Mouse (Mus musculus) thymus, postnatal 4 days (tissue): ENCODE data around the gene N4bp2l2.

Experiments
- DNase-seq: peaks from one replicate; pipeline ENCODE4 v3.0.0; 2021

N4bp2l2 gene

GRCm38 (mm10) chr5:150641440-150641839 lies 24.5 kb downstream of the N4bp2l2 start:
- no peak for DNase-seq

- DNase-seq, result no peak
These were observed 36.3 kb downstream of the N4bp2l2 start for GRCm38 (mm10) chr5:150629692-150630091.

DNA sequence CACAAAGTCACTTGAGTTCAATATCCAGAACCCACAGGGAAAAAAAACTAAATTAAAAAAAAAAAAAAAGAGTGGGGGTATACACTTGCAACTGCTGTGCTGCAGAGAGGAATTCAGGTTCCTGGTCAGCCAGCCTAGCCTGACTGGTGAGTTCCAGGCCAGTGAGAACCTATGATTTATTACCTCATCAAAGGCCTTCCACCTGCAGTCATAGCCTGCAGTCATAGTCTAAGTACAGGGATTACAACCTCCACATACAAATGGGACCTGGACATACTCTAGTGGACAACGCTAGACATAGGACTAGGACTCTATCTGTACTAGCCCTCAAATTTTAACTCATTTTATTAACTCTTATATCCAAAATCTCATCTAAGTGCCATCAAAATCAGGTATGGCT lies 36.7 kb downstream of the N4bp2l2 start:
- no peak for DNase-seq

GRCm38 (mm10) chr5:150625528-150625927 lies 40.5 kb downstream of the N4bp2l2 start:
- no peak for DNase-seq

- DNase-seq, result no peak
These were observed 43.2 kb downstream of the N4bp2l2 start for GRCm38 (mm10) chr5:150622792-150623191.

DNA sequence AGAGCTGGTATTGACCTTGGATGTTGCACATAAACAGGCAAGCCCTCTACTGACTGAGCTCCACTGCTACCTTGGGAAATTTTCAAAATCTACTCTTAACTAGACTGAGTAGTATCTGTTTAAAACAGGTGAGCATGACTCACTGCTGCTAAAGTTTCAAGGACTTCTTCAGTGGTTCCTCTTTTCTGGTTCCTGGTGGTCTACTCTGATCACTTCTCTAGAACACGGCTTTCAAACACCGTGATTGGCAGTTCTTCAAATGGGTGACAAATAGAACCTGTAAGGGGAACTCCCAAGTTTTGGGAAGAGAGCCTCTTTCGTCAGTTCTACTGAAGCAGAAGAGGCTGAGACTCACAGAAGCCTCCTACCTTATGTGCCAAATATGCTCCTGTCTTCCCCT lies 44.4 kb downstream of the N4bp2l2 start:
- no peak for DNase-seq

- DNase-seq, result no peak
These were observed 45.3 kb downstream of the N4bp2l2 start for GRCm38 (mm10) chr5:150620588-150621135.

DNA sequence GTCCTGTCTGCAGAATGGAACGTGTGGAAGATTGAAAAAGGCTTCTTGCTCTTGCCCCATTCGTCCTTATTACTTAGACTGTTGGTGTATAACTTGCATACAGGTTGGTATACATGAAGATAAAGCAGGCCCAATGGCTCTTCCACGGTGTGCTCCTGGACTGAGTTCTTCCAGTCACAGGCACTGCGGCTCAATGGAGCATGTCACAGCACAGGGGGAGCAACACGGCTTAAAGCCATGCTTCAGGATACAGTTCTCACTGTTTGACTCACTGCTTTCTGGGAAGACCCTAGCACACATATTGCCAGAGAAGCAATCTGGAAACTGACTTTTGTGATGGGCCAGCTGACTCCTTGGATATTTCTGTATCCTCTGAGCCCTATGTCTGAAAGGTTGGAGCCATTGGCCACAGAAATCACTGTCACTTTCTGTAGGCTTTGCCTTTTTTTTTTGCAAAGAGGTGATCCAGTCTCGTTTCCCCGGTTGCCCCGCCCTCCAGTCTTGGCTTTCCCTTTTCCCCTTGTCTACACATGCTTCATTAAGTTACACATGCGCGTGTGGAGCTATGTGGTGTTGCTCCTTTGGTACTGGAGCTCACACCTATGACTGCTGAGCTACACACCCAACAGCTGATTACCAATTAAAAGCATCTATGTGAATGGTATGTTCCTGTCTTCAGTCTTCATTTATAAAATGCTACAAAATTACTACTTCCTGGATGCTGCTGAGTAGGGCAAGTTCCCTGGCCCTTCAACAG lies 47.2 kb downstream of the N4bp2l2 start:
- no peak for DNase-seq

DNA sequence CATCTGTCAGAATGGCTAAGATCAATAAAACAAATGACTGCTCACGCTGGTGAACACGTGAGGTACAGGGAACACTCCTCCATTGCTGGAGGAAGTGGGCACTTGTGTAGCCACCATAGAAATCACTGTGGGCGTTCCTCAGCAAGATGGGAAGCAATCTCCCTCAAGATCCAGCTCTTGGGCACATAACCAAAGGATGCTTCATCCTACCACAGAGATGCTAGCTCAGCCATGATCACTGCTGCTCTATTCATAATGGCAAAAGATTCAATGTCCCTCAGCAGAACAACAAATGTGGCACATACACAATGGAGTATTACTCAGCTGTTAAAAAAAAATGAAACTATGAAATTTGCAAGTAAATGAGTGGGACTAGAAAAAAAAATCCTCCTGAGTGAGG lies 49.3 kb downstream of the N4bp2l2 start:
- no peak for DNase-seq

GRCm38 (mm10) chr5:150616216-150616615 lies 49.8 kb downstream of the N4bp2l2 start:
- no peak for DNase-seq

GRCm38 (mm10) chr5:150614054-150614453 lies 51.9 kb downstream of the N4bp2l2 start:
- no peak for DNase-seq

DNA sequence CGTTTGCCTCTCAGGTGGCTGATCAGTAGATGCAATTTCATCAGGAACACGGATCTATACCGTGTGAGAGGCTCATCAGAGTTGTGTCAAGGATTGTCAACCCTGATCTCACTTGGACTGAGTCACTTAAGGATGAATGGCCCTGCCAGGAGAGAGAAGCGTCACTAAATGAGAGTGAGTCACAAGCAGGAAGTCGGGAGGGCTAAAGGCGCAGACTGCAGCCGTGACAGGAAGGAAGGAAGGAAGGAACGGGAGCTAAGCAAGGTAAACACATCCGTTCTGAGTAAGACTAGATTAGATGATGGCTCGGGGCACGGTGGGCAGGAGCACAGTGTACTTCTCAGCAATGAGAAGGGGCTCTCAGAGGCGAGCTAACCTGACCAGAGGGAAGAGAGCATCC lies 54.3 kb downstream of the N4bp2l2 start:
- peak; percentile 64 for DNase-seq

DNA sequence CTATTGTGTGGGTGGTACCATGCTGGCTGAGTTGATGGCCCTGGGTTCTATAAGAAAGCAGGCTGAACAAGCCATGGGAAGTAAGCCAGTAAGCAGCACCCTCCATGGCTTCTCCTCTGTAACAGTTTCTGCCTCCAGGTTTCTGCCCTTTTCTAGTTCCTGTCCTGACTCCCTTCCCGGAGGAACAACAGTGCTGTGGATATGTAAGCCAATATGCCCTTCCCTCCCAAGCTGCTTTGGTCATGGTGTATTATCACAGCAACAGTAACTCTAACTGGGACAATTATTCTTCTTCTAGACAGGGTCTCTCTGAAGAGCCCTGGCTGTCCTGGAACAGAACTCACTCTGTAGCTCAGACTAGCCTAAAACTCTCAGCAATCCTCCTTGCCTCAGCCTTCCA lies 54.8 kb downstream of the N4bp2l2 start:
- DNase-seq, result no peak

- no peak for DNase-seq
These were observed 58.4 kb downstream of the N4bp2l2 start for GRCm38 (mm10) chr5:150607631-150608030.

GRCm38 (mm10) chr5:150606131-150606530 lies 59.9 kb downstream of the N4bp2l2 start:
- no peak for DNase-seq

GRCm38 (mm10) chr5:150601441-150602230 lies 64.3 kb downstream of the N4bp2l2 start:
- DNase-seq, result no peak

- DNase-seq, result peak; percentile 61
These were observed 65.2 kb downstream of the N4bp2l2 start for GRCm38 (mm10) chr5:150600554-150601440.

DNA sequence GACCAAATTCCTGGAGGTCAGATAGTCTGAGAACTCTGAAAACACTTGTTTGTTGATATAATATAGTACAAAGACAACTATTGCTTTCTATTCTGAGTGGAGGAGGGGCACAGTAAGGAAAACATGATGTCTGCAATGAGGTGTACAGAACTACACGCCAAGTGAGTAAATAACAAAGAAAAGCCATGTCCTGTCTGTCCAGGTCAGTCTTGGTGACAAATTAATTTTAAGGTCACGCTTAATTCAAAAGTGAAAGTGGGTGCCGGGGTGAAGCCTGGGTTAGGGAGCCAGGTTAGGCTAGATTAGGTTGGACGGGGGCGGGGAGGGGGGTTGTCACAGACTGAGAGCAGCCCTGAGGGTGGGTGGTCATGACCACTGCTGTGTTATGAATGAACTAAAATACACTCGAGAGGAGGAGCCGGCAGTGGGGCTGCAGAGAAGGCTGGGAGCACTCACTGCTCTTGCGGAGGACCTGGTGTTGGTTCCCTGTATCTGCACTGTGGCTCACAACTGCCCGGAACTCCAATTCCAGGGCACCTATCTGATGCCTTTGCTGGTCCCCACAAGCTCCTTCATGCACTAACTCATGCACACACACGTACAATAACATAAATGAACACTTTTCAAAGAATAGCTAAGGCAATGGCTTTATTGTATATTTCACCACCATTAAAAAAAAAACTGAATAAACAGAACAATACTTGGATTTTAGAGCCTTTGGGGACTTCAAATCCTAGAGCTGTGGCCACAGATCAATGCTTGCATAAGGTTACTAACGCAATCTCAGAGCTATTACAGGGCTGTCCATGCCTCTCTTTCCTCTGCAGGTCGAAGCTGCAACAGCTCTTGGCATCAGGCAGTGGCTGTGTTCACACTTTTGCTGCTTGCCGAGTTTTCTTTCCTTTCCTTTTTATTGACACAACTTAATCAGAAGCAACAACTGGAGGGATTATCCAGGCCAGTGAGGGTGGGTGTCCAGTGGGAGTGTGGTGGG lies 66.4 kb downstream of the N4bp2l2 start:
- DNase-seq, result peak; percentile 25

DNA sequence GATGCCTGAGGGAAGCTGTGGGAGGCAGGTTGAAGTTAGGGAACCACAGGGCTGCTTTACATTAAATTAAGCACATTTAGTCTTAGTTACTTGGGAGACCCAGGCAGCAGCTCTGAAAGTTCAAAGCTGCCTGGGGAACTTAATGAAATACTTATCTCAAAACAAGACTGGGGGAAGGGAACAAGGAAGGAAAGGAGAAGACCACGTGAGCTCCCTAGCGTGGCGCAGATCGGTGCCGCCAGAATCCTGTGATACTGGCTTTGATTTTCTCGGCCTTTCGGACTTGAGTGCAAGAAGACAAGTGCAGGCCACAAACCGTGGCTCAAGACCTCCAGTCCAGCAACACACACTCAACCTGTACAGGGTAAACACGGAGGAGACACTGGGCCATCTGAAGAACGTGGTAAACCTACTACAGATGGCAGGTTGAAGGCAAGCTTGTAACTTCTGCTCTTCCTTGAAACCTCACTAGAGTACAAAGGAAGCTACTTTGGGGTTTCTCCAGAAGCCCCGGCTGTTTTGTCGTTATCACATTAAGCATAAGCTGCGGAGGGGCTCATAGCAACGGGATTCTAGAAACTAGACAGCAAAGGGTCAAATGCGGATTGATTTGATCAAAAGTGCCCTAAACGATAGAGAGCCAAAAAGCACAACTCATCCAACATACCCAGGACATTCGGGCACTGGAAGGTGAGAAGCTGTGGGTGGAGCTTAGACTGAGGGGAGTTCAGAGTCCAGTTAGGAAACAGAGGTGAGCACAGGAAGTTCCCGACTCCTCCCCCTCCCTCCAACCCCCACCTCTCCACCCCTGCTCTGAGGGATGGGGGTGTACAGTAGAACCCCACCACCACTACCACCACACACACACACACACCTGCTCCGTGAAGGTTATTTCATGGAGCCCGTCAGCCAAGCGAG lies 67.5 kb downstream of the N4bp2l2 start:
- DNase-seq, result peak; percentile 33

- DNase-seq, result no peak
These were observed 68.9 kb downstream of the N4bp2l2 start, which contains the start of gene N4bp2l1 for GRCm38 (mm10) chr5:150597088-150597487. Gene N4bp2l1, minus strand, starts transcription at chr5:150597188.
